Mouse (Mus musculus): ENCODE data around the gene Mpv17l.
A peak's percentile ranks its signal among the peaks of the same experiment; 100 is the strongest.
"Not testable (repeated sequence)": the region's sequence is repeated elsewhere in the genome, so short reads cannot be mapped to it uniquely, and the experiment has no call there.

Mpv17l gene

DNA sequence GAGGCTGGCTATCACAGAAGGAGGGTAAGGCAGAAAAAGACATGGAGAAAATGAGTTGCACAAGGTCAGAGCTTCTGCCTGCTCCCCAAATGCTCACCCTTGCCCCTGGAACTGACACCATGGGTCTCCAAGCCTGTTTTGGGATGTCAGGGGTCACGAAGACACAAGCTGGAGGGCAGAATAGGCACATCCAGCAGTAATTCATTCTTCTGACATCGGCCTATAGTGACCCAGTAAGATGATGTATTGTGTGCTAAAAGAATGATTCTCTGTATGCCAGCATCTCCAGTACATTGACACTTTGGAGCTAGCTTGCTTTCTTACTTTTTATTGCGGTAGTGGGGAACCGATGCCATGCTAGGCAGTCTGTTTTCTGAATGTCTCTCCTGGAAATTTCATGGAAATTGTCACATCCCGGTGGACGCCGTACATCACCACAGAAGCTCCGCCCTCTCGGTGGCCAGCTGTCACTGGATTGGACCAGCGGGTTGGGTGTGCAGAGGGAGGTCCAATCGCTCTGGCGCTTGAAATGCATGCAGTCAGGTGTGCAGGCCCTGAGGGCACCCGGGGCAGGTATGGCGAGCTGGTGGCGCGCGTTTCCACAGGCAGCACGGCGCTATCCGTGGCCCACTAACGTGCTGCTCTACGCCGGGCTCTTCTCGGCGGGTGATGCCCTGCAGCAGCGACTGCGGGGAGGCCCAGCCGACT, 37.3 kb downstream of the Mpv17l start:
- peak; percentile 81 to 84 for DNase-seq

DNA sequence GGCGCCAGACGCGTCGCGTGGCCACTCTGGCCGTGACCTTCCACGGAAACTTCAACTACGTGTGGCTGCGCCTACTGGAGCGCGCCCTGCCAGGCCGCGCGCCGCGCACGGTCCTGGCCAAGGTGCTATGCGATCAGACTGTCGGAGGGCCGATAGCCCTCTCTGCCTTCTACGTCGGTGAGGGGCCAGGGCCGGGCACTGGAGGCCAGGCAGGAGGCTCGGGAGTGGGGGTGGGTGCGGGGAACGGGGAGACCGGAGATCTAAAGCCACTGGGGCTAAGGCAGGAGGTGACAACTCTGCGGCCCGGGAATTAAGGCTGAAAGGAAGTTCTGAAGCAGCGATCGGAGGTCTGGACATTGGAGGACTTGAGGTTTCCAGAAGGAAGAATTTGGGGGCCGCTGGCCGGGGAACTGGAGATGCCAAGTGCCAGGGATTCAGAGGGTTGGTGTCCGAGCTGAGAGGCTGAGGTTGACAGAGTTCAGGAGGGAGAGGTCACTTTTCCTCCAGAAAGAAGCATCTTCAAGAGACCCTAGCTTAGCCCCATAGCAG, 38.0 kb downstream of the Mpv17l start:
- no peak for DNase-seq

- no peak for DNase-seq
Observed at GRCm38 (mm10) chr16:13944178-13944577, 41.2 kb downstream of the Mpv17l start.

DNA sequence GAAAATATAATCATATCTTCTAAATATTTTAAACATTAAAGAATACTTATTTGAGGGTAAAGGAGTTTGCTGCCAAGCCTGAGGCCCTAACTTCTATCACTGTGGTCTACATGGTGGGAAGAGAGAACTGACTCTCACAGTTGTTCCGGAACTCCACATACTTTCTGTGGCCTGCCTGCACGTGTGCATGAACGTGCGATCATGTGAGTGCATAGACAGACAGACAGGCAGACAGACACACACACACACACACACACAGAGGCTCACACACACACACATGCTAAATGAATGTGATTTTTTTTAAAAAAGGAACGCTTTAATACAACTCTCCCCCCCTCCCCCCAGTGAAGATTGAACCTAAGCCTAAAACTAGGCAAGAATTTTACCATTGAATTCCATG, 41.8 kb downstream of the Mpv17l start:
- DNase-seq, result no peak

DNA sequence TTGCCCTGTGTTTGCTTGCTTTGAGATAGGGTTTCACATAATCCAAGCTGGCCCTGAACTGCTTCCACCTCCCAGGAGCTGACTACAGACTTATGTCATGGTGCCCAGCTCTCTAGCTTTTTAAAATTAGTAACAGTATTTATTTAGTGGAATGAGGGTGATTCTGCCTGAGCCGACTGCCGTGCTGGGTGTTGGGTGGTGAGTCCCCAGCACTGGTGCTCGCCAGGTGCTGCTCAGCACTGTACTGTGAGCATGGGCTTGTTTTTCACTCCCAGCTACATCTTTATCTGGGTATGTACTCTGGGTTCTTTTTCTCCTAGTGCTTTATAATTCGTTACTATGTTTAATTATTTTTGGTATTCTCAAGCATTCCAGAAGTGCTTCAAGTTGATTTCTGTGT, 42.2 kb downstream of the Mpv17l start:
- no peak for DNase-seq

GRCm38 (mm10) chr16:13946306-13946705, 43.3 kb downstream of the Mpv17l start:
- DNase-seq, result peak; percentile 82 to 84

DNA sequence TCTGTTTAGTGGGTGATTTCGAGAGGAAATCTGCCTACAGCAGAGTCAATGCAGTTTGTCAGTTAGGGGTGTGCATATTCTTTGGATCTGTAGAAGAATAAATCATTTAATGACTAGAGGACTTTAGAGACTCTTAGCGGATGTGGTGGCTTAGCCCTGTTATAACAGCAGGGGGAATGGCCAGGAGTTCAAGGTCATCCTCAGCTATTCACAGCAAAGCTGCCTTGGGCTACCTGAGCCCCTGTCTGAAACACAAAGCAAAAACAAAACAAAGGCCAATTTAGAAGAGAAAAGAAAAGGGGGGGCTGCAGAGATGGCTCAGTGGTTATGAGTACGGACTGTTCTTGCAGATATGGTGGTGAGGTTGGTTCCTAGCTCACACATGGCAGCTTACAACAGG, 48.3 kb downstream of the Mpv17l start:
- no peak for DNase-seq

DNA sequence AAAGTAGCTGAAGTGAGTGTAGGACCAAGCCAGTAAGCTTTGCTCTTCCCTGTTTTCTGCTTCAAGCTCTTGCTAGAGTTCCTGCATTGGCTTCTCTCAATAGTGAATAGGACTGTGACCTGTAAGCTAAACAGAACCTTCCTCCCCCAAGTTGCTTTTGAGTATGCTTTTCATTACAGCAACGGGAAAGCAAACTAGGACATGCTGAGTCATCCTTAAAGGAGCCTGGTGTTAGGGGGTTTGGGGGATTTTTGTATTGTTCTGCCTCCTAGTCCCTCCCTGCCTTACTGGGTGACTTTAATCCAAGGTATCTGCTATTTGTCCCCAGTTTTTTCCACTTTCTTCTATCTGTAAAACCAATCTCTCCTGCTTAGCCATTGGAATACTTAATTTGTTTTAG, 59.1 kb downstream of the Mpv17l start:
- no peak for DNase-seq

GRCm38 (mm10) chr16:13969096-13969495, 66.1 kb downstream of the Mpv17l start:
- no peak for DNase-seq

DNA sequence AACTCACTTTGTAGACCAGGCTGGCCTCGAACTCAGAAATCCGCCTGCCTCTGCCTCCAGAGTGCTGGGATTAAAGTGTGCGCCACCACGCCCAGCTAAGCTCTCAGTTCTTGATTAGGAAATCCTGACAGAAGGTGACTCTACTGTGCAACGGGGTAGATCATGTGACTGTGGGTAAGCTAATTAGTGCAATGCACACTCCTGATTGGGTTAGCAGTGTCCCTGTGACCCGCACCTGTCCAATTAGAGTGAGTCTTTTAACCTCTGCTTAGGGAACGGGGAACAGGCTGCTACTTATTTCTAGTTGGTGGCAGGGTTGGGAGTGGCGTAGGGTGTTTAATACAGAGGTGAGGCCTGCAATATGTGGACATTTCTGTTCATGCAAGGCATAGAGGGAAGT, 69.1 kb downstream of the Mpv17l start:
- DNase-seq, result no peak

DNA sequence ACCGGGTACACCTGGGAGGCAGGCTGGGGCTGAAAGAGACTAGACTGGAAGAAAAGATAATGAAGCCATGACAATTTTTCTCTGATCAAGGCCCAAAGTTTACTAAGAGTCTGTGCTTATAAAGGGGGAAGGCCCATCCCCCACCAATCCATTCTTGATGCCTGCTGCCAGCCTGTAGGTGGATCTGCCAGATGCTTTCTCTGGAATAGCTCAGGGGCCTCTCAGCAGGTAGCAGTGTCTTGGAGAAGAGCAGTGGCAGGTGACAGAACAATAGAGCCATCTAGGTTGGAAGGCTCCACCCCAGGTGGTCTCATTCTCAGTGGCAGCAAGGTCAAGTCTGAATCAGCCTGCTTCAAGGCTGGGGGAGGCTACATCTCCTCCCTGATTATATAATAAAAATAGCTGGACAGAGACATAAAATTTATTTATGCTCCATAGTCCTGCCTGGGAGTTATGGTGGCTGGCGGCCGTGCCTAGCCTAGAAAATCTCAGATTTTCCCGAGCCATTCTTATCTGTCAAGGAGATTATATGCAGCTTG, 73.5 kb downstream of the Mpv17l start:
- not testable (repeated sequence) for DNase-seq

DNA sequence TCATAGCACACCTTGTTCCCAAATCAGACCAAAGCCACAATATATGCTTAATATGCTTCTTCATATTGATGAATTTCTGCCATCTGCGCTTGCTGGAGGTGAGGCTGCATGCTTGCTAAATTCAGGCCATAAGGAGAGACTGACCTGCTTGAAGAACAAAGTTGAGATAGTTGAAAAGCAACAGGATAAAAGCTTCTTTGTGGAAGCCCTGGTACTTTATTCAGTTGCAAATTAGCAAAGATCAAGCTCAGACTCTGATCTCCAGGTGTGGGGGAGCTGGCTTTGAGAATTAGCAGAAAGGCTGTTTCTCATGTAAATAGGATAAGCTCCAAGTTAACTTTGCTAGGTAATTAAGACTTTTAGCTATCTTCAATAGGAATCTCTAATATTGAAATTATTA, 74.1 kb downstream of the Mpv17l start:
- DNase-seq, result not testable (repeated sequence)

- not testable (repeated sequence) for DNase-seq
Observed at GRCm38 (mm10) chr16:13981726-13982125, 78.8 kb downstream of the Mpv17l start.

DNA sequence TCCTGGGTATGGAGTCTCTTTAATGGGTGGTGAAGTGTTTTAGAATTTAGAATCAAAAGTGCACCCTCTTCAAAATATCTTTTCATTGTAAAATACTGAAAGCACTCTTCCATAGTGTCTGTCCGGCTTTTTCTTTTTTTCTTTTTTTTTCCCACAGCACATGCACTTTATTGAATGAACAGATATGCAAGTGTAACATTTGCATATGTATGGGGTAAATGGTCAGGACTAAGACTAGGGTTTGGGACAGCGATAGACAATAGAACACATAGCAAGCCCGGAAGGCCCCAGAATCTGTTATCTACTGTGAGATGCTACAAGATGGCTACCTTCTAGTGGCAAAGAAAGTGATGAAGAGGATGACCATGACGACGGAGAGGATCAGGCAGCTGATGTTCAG, 80.2 kb downstream of the Mpv17l start:
- DNase-seq, result no peak

DNA sequence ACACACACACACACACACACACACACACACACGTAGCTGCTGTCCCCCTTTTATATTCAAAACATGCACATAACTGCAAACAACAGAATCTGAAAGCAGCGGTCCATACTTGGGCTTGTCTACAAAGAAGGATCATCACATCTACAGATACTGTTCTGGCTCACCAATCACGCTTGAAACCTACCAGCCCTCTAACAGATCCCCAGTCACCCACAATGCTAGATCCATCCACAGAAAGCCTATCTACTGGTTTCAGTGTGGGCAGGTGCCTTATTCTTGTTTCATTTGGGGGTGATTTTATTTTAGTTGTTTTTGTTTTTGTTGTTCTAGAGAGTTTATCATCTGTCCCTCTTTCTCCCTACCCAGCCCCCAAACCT, 83.2 kb downstream of the Mpv17l start:
- no peak for DNase-seq

DNA sequence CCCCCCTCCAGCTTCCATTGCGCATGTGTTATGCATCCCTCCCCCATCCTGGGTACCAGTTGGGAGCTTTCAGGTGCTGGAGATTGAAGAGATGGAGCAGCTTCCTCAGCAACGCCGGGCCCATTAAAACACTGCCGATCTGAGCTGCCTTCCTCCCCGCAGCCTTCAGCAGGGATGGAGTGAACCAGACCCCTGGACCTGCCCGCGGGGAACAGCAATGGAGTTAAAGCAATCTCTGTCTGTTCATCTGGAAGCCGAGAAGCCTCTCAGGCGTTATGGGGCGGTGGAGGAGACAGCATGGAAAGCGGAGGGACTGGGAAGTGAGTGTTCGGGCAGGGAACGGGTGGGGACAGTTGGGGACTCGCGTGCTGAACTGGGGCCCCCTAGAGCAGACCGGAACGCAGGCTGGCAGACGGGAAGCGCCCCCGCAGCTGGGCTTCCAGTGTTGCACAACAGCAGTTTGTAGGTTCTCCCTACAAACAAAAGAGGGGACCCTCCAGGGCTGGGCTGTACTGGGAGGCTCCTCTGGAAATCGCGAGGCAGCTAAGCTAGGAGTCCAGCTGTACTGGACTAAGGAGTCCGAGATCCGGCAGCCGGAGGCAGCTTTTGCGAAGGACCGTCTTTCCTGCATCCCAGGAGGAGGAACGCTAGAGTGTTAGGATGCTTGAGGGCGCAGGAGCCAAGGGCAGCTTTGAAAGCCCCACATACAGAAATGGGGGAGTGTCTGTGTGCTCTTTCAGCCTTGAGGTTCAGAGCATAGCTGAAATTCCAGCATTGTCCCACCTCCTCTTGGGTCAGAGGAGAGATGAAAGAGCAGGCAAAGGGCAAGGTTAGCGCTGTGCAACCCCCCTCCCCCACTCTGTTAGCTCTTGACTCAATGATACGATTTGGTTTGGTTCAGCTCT, 83.9 kb downstream of the Mpv17l start, which contains the start of the genes 2900011O08Rik and Ifitm7:
Gene 2900011O08Rik, plus strand, starts transcription at position 31 of the 905 bp plus-strand sequence.
Gene Ifitm7, minus strand, starts transcription at position 315 of the 905 bp plus-strand sequence.
- no peak for DNase-seq

GRCm38 (mm10) chr16:13992518-13993248, 89.7 kb downstream of the Mpv17l start:
- no peak for DNase-seq

- no peak for DNase-seq
Observed at GRCm38 (mm10) chr16:13994076-13994475, 91.1 kb downstream of the Mpv17l start.

DNA sequence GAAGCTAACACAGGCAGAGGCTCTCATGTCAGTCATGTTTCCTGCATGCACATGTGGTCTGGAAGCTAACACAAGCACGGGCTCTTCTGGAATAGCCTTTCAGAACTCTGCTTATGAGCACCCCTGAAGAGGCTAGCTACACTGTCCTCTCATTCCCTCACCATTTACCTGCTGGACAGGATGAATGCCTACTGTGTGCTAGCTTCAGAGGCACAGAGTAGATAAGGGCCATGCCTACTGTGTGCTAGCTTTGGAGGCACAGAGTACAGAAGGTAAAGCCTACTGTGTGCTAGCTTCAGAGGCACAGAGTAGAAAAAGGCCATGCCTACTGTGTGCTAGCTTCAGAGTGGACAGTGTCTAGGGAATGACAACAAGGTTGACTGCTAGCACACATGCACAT, 91.5 kb downstream of the Mpv17l start:
- DNase-seq, result no peak

All from lung, adult 18-20 months (tissue).